Mouse (Mus musculus) limb, embryonic 10.5 days (tissue): ENCODE measurements around the gene Nkd2. TPM values are rescaled to one million over a fixed set of nuclear protein-coding genes. Genes with fewer than 3 reads are reported as not detected.

Source experiments
- DNase-seq: peaks from one replicate; pipeline ENCODE4 v3.0.0-alpha.2; 2017; ENCODE audit warnings: low spot score
- H3K27ac ChIP-seq: fragments of 300-500 bp; sonication (generic); 2 replicates; pipeline ENCODE4 v1.5.1; 2016; ENCODE audit warnings: mild to moderate bottlenecking
- H3K27me3 ChIP-seq: fragments of 300-500 bp; sonication (generic); 2 replicates; pipeline ENCODE4 v1.6.1; 2016; ENCODE audit warnings: low read depth, mild to moderate bottlenecking; ENCODE audit not compliant: poor library complexity, severe bottlenecking
- H3K36me3 ChIP-seq: fragments of 300-500 bp; sonication (generic); 2 replicates; pipeline ENCODE4 v1.6.1; 2016; ENCODE audit warnings: mild to moderate bottlenecking, moderate library complexity
- H3K4me1 ChIP-seq: fragments of 300-500 bp; sonication (generic); 2 replicates; pipeline ENCODE4 v1.6.1; 2016
- H3K4me3 ChIP-seq: fragments of 300-500 bp; sonication (generic); 2 replicates; pipeline ENCODE4 v1.5.1; 2016; ENCODE audit warnings: mild to moderate bottlenecking, moderate library complexity
- H3K9me3 ChIP-seq: fragments of 300-500 bp; sonication (generic); replicated peaks from 2 replicates; pipeline ENCODE4 v1.6.1; 2016; ENCODE audit warnings: mild to moderate bottlenecking
- WGBS: fragments of 180-500 bp; shearing (Covaris S2); methylation state at CpG from one replicate; pipeline ENCODE4 v1.1.7; 2016; 5-methylcytosine and 5-hydroxymethylcytosine counted together
- polyA plus RNA-seq: library from polyadenylated mRNA; unstranded; fragments of >200 nt; fragmentation: Nextera tagmentation; extraction: Ambion mirVana; gene quantifications from 2 replicates; pipeline ENCODE4 v1.2.1, GENCODE M21; 2016

Nkd2 gene
- polyA plus RNA-seq, 1 experiment from 2014 or later = 57.4 TPM

DNA sequence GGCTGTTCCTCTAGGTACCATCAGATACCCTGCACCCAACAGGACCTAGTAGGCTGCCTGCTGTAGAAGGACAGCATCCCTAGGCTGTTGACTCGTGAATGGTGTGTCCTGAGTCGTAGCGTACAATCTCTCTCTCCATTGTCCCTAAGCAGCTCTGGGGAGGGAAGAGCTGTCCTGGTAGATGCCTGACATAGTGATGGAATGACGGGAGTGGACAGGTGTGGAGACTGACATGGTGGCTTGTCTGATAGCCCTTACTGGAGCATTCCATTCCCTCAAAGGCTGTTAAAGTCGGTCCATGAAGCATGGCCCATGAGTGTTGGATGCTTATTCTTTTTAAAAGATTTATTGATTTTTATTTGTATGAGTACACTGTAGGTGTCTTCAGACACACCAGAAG, 42.5 kb downstream of the Nkd2 start:
- Histone ChIP-seq H3K9me3 (no peaks in the 10 kb centered on the region), H3K27me3 (no peaks in the 10 kb centered on the region), H3K36me3 (peaks cover 99% of the 10 kb centered on the region), H3K27ac (no peak overlapping the region), H3K4me1 (no peaks in the 10 kb centered on the region), H3K4me3 (no peak overlapping the region)
- no peak for DNase-seq
- WGBS = 94% methylated on average over 5 of the region's 5 CpGs

- H3K4me3 ChIP-seq = no peak overlapping the region
- H3K36me3 ChIP-seq = peaks cover 99% of the 10 kb centered on the region
- no peaks in the 10 kb centered on the region for H3K27me3 ChIP-seq
- 91% methylated on average over 8 of the region's 8 CpGs for WGBS
- DNase-seq = no peak
- H3K9me3 ChIP-seq = no peaks in the 10 kb centered on the region
- no peak overlapping the region for H3K27ac ChIP-seq
- H3K4me1 ChIP-seq = no peaks in the 10 kb centered on the region
These were observed 43.8 kb downstream of the Nkd2 start for GRCm38 (mm10) chr13:73803450-73804178.

GRCm38 (mm10) chr13:73799110-73799509, 48.3 kb downstream of the Nkd2 start:
- Histone ChIP-seq H3K27ac (no peak overlapping the region), H3K4me1 (no peaks in the 10 kb centered on the region), H3K36me3 (peaks cover 99% of the 10 kb centered on the region), H3K4me3 (no peak overlapping the region), H3K27me3 (no peaks in the 10 kb centered on the region), H3K9me3 (no peaks in the 10 kb centered on the region)
- 93% methylated on average over 5 of the region's 5 CpGs for WGBS
- no peak for DNase-seq

DNA sequence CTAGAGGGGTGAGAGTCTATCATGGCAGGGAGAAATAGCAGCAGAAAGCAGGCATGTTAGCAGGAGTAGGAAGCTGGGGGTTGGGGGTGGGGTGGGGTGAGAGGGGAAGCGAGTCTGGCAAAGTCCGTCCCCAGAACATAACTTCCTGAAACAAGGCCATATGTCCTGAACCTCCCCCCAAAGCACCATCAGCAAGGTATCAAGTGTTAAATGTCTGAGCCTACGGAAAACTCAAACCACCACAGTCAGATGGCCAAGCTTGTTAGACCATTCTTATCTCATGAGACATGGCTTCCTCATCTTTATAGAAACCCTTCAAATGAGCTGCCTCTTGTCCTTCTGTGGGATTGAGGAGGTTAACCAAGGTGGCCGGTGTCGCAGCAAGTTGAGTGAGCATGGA, 54.3 kb downstream of the Nkd2 start:
- H3K9me3 ChIP-seq = no peaks in the 10 kb centered on the region
- 93% methylated on average over 5 of the region's 5 CpGs for WGBS
- H3K4me3 ChIP-seq = no peak overlapping the region
- DNase-seq = no peak
- H3K4me1 ChIP-seq = no peaks in the 10 kb centered on the region
- no peak overlapping the region for H3K27ac ChIP-seq
- H3K27me3 ChIP-seq = no peaks in the 10 kb centered on the region
- H3K36me3 ChIP-seq = peaks cover 98% of the 10 kb centered on the region

DNA sequence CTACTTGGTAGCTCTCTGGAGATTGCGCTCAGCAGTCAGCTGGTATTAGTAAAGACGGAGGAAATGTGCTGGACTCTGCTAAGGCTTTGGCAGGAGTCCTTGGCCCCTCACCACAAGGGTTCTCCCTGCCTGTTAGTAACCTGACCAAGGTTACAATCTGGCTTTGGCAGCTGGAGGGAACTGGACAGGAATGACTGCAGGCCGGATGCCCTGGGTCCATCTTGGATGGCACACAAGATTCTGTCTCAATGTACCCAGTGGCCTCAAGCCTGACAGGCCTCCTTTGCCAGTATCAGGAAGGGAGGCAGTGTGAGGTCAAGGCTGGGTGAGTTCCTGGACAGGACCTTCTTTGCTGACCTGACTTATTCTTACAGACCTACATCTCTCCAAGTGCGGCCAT, 55.3 kb downstream of the Nkd2 start:
- no peaks in the 10 kb centered on the region for H3K9me3 ChIP-seq
- no peak overlapping the region for H3K4me3 ChIP-seq
- peaks cover 98% of the 10 kb centered on the region for H3K36me3 ChIP-seq
- no peaks in the 10 kb centered on the region for H3K4me1 ChIP-seq
- no peaks in the 10 kb centered on the region for H3K27me3 ChIP-seq
- H3K27ac ChIP-seq = no peak overlapping the region
- WGBS = 94% methylated on average over 4 of the region's 4 CpGs
- DNase-seq = no peak

GRCm38 (mm10) chr13:73782486-73782885, 64.9 kb downstream of the Nkd2 start:
- Histone ChIP-seq H3K27ac (no peak overlapping the region), H3K36me3 (peaks cover 82% of the 10 kb centered on the region), H3K4me3 (no peak overlapping the region), H3K9me3 (no peaks in the 10 kb centered on the region), H3K4me1 (peaks cover 18% of the 10 kb centered on the region), H3K27me3 (no peaks in the 10 kb centered on the region)
- no peak for DNase-seq
- 58% methylated on average over 5 of the region's 5 CpGs for WGBS

DNA sequence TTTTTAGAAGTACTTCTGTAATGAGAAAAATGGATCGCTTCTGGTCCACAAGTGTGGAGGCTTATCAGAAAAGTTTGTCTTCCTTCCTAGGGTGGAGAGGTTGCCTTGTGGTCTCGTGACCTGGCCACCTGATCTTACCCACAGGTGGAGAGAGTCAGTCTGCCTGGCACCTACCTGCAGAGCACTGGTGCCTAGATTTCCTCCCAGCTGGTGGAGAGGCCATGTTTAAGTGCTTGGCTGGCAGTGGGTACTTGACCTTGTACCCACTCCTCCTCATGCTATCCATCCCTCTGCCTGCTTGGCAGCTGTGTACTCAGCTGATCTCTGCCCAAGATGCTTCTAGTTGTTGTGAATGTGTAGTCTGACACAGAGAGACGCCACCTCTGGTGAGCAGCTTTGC, 69.9 kb downstream of the Nkd2 start:
- H3K36me3 ChIP-seq = peaks cover 66% of the 10 kb centered on the region
- WGBS = 87% methylated on average over 3 of the region's 3 CpGs

GRCm38 (mm10) chr13:73775786-73776185, 71.6 kb downstream of the Nkd2 start:
- WGBS = 75% methylated on average over 4 of the region's 4 CpGs
- no peaks in the 10 kb centered on the region for H3K9me3 ChIP-seq
- no peak overlapping the region for H3K4me3 ChIP-seq
- peaks cover 9% of the 10 kb centered on the region for H3K4me1 ChIP-seq
- H3K27me3 ChIP-seq = no peaks in the 10 kb centered on the region
- no peak overlapping the region for H3K27ac ChIP-seq
- peaks cover 66% of the 10 kb centered on the region for H3K36me3 ChIP-seq
- no peak for DNase-seq

More for the DNA sequence above, 69.9 kb downstream of the Nkd2 start:
- Histone ChIP-seq H3K4me1 (peaks cover 15% of the 10 kb centered on the region), H3K4me3 (no peak overlapping the region), H3K27ac (no peak overlapping the region), H3K27me3 (no peaks in the 10 kb centered on the region), H3K9me3 (no peaks in the 10 kb centered on the region)
- DNase-seq = no peak

GRCm38 (mm10) chr13:73773519-73774205, 73.8 kb downstream of the Nkd2 start:
- 72% methylated on average over 4 of the region's 4 CpGs for WGBS

GRCm38 (mm10) chr13:73772655-73773054, 74.8 kb downstream of the Nkd2 start:
- no peaks in the 10 kb centered on the region for H3K27me3 ChIP-seq
- peaks cover 69% of the 10 kb centered on the region for H3K36me3 ChIP-seq
- peaks cover 23% of the 10 kb centered on the region for H3K4me1 ChIP-seq
- no peaks in the 10 kb centered on the region for H3K9me3 ChIP-seq
- no peak overlapping the region for H3K27ac ChIP-seq
- WGBS = 59% methylated on average over 2 of the region's 2 CpGs
- no peak for DNase-seq
- no peak overlapping the region for H3K4me3 ChIP-seq

More at GRCm38 (mm10) chr13:73773519-73774205, 73.8 kb downstream of the Nkd2 start:
- Histone ChIP-seq H3K4me3 (no peak overlapping the region), H3K36me3 (peaks cover 62% of the 10 kb centered on the region), H3K9me3 (no peaks in the 10 kb centered on the region), H3K27ac (no peak overlapping the region), H3K4me1 (peaks cover 13% of the 10 kb centered on the region), H3K27me3 (no peaks in the 10 kb centered on the region)
- no peak for DNase-seq

- H3K4me3 ChIP-seq = no peak overlapping the region
- no peak overlapping the region for H3K27ac ChIP-seq
- no peaks in the 10 kb centered on the region for H3K27me3 ChIP-seq
- no peak for DNase-seq
- H3K4me1 ChIP-seq = peaks cover 38% of the 10 kb centered on the region
- 35% methylated on average over 3 of the region's 3 CpGs for WGBS
- no peaks in the 10 kb centered on the region for H3K9me3 ChIP-seq
- H3K36me3 ChIP-seq = peaks cover 78% of the 10 kb centered on the region
These were observed 76.3 kb downstream of the Nkd2 start for GRCm38 (mm10) chr13:73771131-73771530.

DNA sequence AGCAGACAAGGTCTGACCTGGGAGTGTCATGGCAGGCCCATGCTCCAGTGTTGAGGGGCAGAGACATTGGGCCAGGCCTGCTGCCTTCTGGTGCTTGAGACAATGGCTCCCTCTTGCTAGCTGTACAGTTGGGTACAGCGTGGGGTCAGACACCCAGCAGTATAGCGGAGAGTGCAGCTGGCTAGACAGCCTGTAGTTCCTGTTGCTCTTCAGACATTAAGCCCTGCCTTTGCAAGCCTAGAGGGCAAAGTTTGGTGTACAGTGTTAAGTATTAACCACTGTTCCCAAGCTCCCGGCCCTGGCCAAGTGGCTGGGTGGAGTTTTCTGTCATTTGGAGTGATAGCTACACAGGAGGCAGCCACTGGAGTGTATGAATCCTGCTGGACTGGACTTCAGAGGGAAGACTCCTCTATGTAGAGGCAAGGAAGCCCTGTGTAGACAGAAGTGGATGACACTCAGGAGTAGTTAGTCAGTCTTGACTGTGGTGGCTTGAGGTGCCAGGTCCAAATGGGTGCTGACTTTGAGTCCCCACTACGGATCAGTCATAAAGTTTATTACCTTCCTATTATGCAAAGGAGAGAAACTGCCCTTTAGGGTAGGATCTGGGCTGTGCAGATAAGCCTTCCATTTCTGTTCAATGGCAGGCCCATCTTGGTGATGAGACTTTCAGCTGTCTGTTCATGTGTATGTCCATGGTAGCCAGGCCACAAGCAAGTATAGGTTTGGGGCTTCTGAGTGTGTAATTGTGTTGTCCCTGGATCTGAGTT, 77.3 kb downstream of the Nkd2 start:
- H3K27me3 ChIP-seq = no peaks in the 10 kb centered on the region
- DNase-seq = no peak
- no peak overlapping the region for H3K27ac ChIP-seq
- H3K4me3 ChIP-seq = no peak overlapping the region
- 67% methylated on average over 4 of the region's 4 CpGs for WGBS
- no peaks in the 10 kb centered on the region for H3K9me3 ChIP-seq
- H3K4me1 ChIP-seq = peaks cover 48% of the 10 kb centered on the region
- H3K36me3 ChIP-seq = peaks cover 71% of the 10 kb centered on the region
